Mouse (Mus musculus) kidney, embryonic 15.5 days (tissue): ENCODE data around the gene Birc2. TPM values are rescaled to one million over a fixed set of nuclear protein-coding genes. Genes with fewer than 3 reads are reported as not detected.

Source experiments
- ATAC-seq: fragments of 200-750 bp; cut with Nextera tagmentation; replicated peaks from 2 replicates; pipeline ENCODE4 v1.8.0; 2017; ENCODE audit warnings: moderate TSS enrichment; ENCODE audit not compliant: low FRiP score
- H3K27ac ChIP-seq: fragments of 300-500 bp; sonication (generic); 2 replicates; pipeline ENCODE4 v1.5.1; 2015; ENCODE audit warnings: mild to moderate bottlenecking, inconsistent platforms
- H3K27me3 ChIP-seq: fragments of 300-500 bp; sonication (generic); 2 replicates; pipeline ENCODE4 v1.6.1; 2015; ENCODE audit warnings: inconsistent platforms
- H3K36me3 ChIP-seq: fragments of 300-500 bp; sonication (generic); 2 replicates; pipeline ENCODE4 v1.6.1; 2015; ENCODE audit warnings: inconsistent platforms
- H3K4me1 ChIP-seq: fragments of 300-500 bp; sonication (generic); 2 replicates; pipeline ENCODE4 v1.6.1; 2015; ENCODE audit warnings: inconsistent platforms
- H3K4me2 ChIP-seq: fragments of 300-500 bp; sonication (generic); 2 replicates; pipeline ENCODE4 v1.6.1; 2015; ENCODE audit warnings: moderate library complexity, mild to moderate bottlenecking, inconsistent platforms
- H3K4me3 ChIP-seq: fragments of 300-500 bp; sonication (generic); replicated peaks from 2 replicates; pipeline ENCODE4 v1.5.1; 2015; ENCODE audit warnings: mild to moderate bottlenecking, inconsistent platforms
- H3K9ac ChIP-seq: fragments of 300-500 bp; sonication (generic); 2 replicates; pipeline ENCODE4 v1.6.1; 2015; ENCODE audit warnings: mild to moderate bottlenecking, inconsistent platforms
- H3K9me3 ChIP-seq: fragments of 300-500 bp; sonication (generic); replicated peaks from 2 replicates; pipeline ENCODE4 v1.6.1; 2016; ENCODE audit warnings: inconsistent platforms
- WGBS: fragments of 180-500 bp; shearing (Covaris S2); methylation state at CpG from one replicate; pipeline ENCODE4 v1.1.7; 2015; ENCODE audit warnings: mixed read lengths; 5-methylcytosine and 5-hydroxymethylcytosine counted together
- polyA plus RNA-seq: library from polyadenylated mRNA; unstranded; fragments of >200 nt; fragmentation: Nextera tagmentation; extraction: Ambion mirVana; gene quantifications from 2 replicates; pipeline ENCODE4 v1.2.1, GENCODE M21; 2015

Gene Birc2
- polyA plus RNA-seq, 1 experiment from 2014 or later = 35.6 TPM

GRCm38 (mm10) chr9:7796129-7796864 is 40.6 kb downstream of the Birc2 start:
- 77% methylated on average over 6 of the region's 6 CpGs for WGBS
- no peak overlapping the region for H3K4me3 ChIP-seq
- no peak for ATAC-seq
- H3K4me2 ChIP-seq = no peak overlapping the region
- no peaks in the 10 kb centered on the region for H3K9me3 ChIP-seq
- H3K27me3 ChIP-seq = no peaks in the 10 kb centered on the region
- peaks cover 23% of the 10 kb centered on the region for H3K36me3 ChIP-seq
- no peak overlapping the region for H3K27ac ChIP-seq
- no peaks in the 10 kb centered on the region for H3K4me1 ChIP-seq
- H3K9ac ChIP-seq = no peak overlapping the region

- Histone ChIP-seq H3K4me2 (no peak overlapping the region), H3K9ac (no peak overlapping the region), H3K27ac (no peak overlapping the region), H3K4me3 (no peak overlapping the region), H3K27me3 (no peaks in the 10 kb centered on the region), H3K36me3 (peaks cover 30% of the 10 kb centered on the region), H3K9me3 (no peaks in the 10 kb centered on the region), H3K4me1 (no peaks in the 10 kb centered on the region)
- ATAC-seq = no peak
These were observed 41.3 kb downstream of the Birc2 start for GRCm38 (mm10) chr9:7795581-7795980.

GRCm38 (mm10) chr9:7793561-7793960 is 43.3 kb downstream of the Birc2 start:
- H3K36me3 ChIP-seq = peaks cover 36% of the 10 kb centered on the region
- H3K4me3 ChIP-seq = no peak overlapping the region
- no peaks in the 10 kb centered on the region for H3K9me3 ChIP-seq
- H3K4me1 ChIP-seq = 0 out of 2 replicates have a peak, but pooled peaks cover 6% of the 10 kb centered on the region
- WGBS = 71% methylated on average over 2 of the region's 2 CpGs
- no peak for ATAC-seq
- no peak overlapping the region for H3K9ac ChIP-seq
- H3K4me2 ChIP-seq = no peak overlapping the region
- H3K27ac ChIP-seq = no peak overlapping the region
- H3K27me3 ChIP-seq = no peaks in the 10 kb centered on the region

- ATAC-seq = no peak
- Histone ChIP-seq H3K27ac (no peak overlapping the region), H3K9ac (no peak overlapping the region), H3K4me3 (no peak overlapping the region), H3K36me3 (peaks cover 38% of the 10 kb centered on the region), H3K27me3 (no peaks in the 10 kb centered on the region), H3K4me2 (no peak overlapping the region), H3K4me1 (0 out of 2 replicates have a peak, but pooled peaks cover 7% of the 10 kb centered on the region), H3K9me3 (no peaks in the 10 kb centered on the region)
- 94% methylated on average over 11 of the region's 11 CpGs for WGBS
These were observed 46.2 kb downstream of the Birc2 start for GRCm38 (mm10) chr9:7790580-7791084.

- H3K4me1 ChIP-seq = peaks cover 7% of the 10 kb centered on the region; the same call in 1 of the 2 replicates
- ATAC-seq = no peak
- 80% methylated on average over 8 of the region's 8 CpGs for WGBS
These were observed 46.9 kb downstream of the Birc2 start for GRCm38 (mm10) chr9:7789764-7790575.

GRCm38 (mm10) chr9:7788411-7788810 is 48.5 kb downstream of the Birc2 start:
- Histone ChIP-seq H3K9me3 (no peaks in the 10 kb centered on the region), H3K27me3 (no peaks in the 10 kb centered on the region), H3K9ac (no peak overlapping the region), H3K36me3 (peaks cover 37% of the 10 kb centered on the region), H3K4me3 (no peak overlapping the region), H3K27ac (no peak overlapping the region), H3K4me1 (peaks cover 16% of the 10 kb centered on the region), H3K4me2 (0 out of 2 replicates have a peak overlapping the region, but pooled peaks have one; percentile 10)
- WGBS = 81% methylated on average over 6 of the region's 6 CpGs
- ATAC-seq = no peak

More at GRCm38 (mm10) chr9:7789764-7790575, 46.9 kb downstream of the Birc2 start:
- Histone ChIP-seq H3K36me3 (peaks cover 38% of the 10 kb centered on the region), H3K4me2 (no peak overlapping the region), H3K9ac (no peak overlapping the region), H3K27me3 (no peaks in the 10 kb centered on the region), H3K9me3 (no peaks in the 10 kb centered on the region), H3K4me3 (no peak overlapping the region), H3K27ac (no peak overlapping the region)

GRCm38 (mm10) chr9:7786086-7786485 is 50.8 kb downstream of the Birc2 start:
- WGBS = 94% methylated on average over 7 of the region's 7 CpGs
- Histone ChIP-seq H3K4me1 (peaks cover 16% of the 10 kb centered on the region), H3K9me3 (no peaks in the 10 kb centered on the region), H3K27ac (no peak overlapping the region), H3K9ac (no peak overlapping the region), H3K36me3 (peaks cover 27% of the 10 kb centered on the region), H3K27me3 (no peaks in the 10 kb centered on the region), H3K4me2 (no peak overlapping the region), H3K4me3 (no peak overlapping the region)
- ATAC-seq = no peak

GRCm38 (mm10) chr9:7785396-7785795 is 51.5 kb downstream of the Birc2 start:
- Histone ChIP-seq H3K9ac (no peak overlapping the region), H3K9me3 (no peaks in the 10 kb centered on the region), H3K27me3 (no peaks in the 10 kb centered on the region), H3K27ac (no peak overlapping the region), H3K4me3 (no peak overlapping the region), H3K36me3 (peaks cover 20% of the 10 kb centered on the region), H3K4me1 (peaks cover 16% of the 10 kb centered on the region), H3K4me2 (no peak overlapping the region)
- 73% methylated on average over 3 of the region's 3 CpGs for WGBS
- no peak for ATAC-seq

- Histone ChIP-seq H3K36me3 (peaks cover 17% of the 10 kb centered on the region; the same call in 1 of the 2 replicates), H3K9me3 (no peaks in the 10 kb centered on the region), H3K27me3 (no peaks in the 10 kb centered on the region), H3K27ac (peak overlapping the region; percentile 41), H3K4me3 (no peak overlapping the region), H3K4me2 (no peak overlapping the region), H3K9ac (no peak overlapping the region), H3K4me1 (peaks cover 16% of the 10 kb centered on the region)
- WGBS = 23% methylated on average over 1 of the region's 1 CpGs
- peak; percentile 31; the same call in 1 of the 2 replicates for ATAC-seq
These were observed 52.2 kb downstream of the Birc2 start for GRCm38 (mm10) chr9:7784615-7785012.

- H3K9ac ChIP-seq = no peak overlapping the region
- H3K27ac ChIP-seq = peak overlapping the region; percentile 48
- peak; percentile 44; the same call in 1 of the 2 replicates for ATAC-seq
These were observed 52.8 kb downstream of the Birc2 start for GRCm38 (mm10) chr9:7783823-7784614.

GRCm38 (mm10) chr9:7780250-7781150 is 56.4 kb downstream of the Birc2 start:
- no peak overlapping the region for H3K9ac ChIP-seq
- no peak overlapping the region for H3K27ac ChIP-seq
- ATAC-seq = no peak
- H3K4me1 ChIP-seq = peaks cover 10% of the 10 kb centered on the region
- WGBS = 90% methylated on average over 8 of the region's 8 CpGs
- H3K36me3 ChIP-seq = peaks cover 30% of the 10 kb centered on the region
- H3K9me3 ChIP-seq = no peaks in the 10 kb centered on the region
- H3K4me3 ChIP-seq = no peak overlapping the region
- H3K4me2 ChIP-seq = no peak overlapping the region
- H3K27me3 ChIP-seq = no peaks in the 10 kb centered on the region

More at GRCm38 (mm10) chr9:7783823-7784614, 52.8 kb downstream of the Birc2 start:
- Histone ChIP-seq H3K4me2 (no peak overlapping the region), H3K27me3 (no peaks in the 10 kb centered on the region), H3K4me3 (no peak overlapping the region), H3K4me1 (peaks cover 14% of the 10 kb centered on the region), H3K36me3 (peaks cover 19% of the 10 kb centered on the region), H3K9me3 (no peaks in the 10 kb centered on the region)
- WGBS = 71% methylated on average over 15 of the region's 15 CpGs
